In the genomic region with DNA sequence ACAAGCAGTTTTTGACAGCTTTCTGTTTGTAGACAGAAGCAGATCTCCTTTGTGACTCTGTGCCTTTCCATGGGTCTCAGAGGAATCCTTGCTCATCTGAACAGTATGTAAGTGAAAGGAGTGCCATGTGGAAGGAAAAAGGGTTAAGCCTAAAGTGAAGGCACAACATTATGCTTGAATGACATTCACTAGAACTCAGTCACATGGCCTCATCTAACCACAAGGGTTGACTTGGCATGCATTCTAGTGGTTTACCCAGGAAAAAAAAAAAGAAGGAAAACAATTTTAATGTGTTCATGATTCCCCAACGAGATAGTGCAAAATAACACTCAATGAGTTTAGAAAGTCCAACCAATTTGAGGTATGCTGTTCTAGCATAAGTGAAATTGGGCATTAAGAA, we compare ENCODE assay signal across 17 mouse cellular contexts.
"Had no signal": no experiment of that assay in that cellular context is flagged by ENCODE, and none has a peak within 500 bp of the region (broad histone marks: within the 10 kb centered on the region; RNA-seq: fewer than 3 reads in every experiment).

No protein-coding gene starts in this region.

- H3K4me1 ChIP-seq: kidney, embryonic 15.5 days; limb, embryonic 12.5 days; limb, embryonic 15.5 days; midbrain, embryonic 12.5 days had no signal

- H3K36me3 ChIP-seq: kidney, embryonic 15.5 days; limb, embryonic 12.5 days; limb, embryonic 15.5 days; midbrain, embryonic 12.5 days had no signal

- H3K4me3 ChIP-seq: kidney, embryonic 15.5 days; limb, embryonic 12.5 days; limb, embryonic 15.5 days; midbrain, embryonic 12.5 days had no signal

- DNase-seq: kidney, adult 8-10 months; kidney, postnatal 10 days; kidney, postnatal 4 days; left cerebral cortex, postnatal 4 days; liver, postnatal 0 days; lung, embryonic 14.5 days; thymus, adult 2 months; thymus, postnatal 14 days; thymus, postnatal 4 days had no signal

- H3K27me3 ChIP-seq: kidney, embryonic 15.5 days; limb, embryonic 12.5 days; limb, embryonic 15.5 days; midbrain, embryonic 12.5 days had no signal

- H3K9me3 ChIP-seq: kidney, embryonic 15.5 days; limb, embryonic 12.5 days; limb, embryonic 15.5 days; midbrain, embryonic 12.5 days had no signal

- ATAC-seq: liver, postnatal 0 days; lung, postnatal 0 days; midbrain, embryonic 16.5 days had no signal

- H3K27ac ChIP-seq: kidney, embryonic 15.5 days; limb, embryonic 12.5 days; limb, embryonic 15.5 days; liver, embryonic 14.5 days; midbrain, embryonic 12.5 days; stomach, postnatal 0 days had no signal
